Mouse (Mus musculus): ENCODE data around the gene Ptcd3. TPM values are rescaled to one million over a fixed set of nuclear protein-coding genes. Genes with fewer than 3 reads are reported as not detected.
A peak's percentile ranks its signal among the peaks of the same experiment; 100 is the strongest.

The Ptcd3 gene
- polyA plus RNA-seq, 1 experiment from 2014 or later: 25.0 TPM

DNA sequence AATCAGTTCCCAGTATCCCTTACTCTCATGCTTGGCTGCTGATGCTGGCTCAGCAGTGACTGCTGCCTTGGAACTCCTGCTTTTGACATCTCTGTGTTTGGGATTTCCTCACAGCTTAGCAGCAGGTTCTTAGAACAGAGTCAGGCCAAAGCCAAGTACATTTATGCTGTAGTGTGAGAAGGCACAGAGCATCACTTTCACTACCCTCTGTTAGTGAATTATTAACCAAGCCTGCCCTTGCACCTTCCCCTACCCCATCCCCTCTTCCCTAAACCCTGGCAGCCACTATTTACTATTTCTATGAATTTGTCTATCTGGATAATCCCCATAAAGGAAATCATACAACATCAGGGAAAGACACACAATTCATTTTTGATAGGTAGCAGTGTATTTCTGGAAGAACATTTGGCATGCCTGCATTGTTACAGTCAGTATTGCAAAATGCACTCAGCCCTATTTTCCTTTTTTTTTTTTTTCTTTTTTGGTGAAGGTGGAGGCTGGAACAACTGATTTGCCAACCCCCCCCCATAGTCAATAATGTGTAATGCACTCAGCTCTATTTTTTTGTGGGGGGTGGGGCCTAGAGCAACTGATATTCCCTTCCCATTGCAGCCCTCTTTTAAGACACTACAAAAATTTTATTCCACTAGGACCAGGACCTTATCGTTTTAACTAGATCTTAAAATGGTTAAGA lies 67.8 kb downstream of the Ptcd3 start:
- DNase-seq (ENCODE audit: low spot score) (no peak), ATAC-seq (no peak)
- H3K4me1 ChIP-seq (ENCODE audit: insufficient read depth, low read depth, low read length): no peaks in the 10 kb centered on the region
- no peaks in the 10 kb centered on the region for H3K36me3 ChIP-seq (ENCODE audit: insufficient read depth, low read length)
- H3K9me3 ChIP-seq (ENCODE audit: low read length): no peaks in the 10 kb centered on the region
- TF ChIP-seq CTCF (IDR thresholded peaks at IDR 0.05): no peak
- TF ChIP-seq EP300 (IDR thresholded peaks at IDR 0.05): no peak
- WGBS: 97% methylated on average over 1 of the region's 1 CpGs
- H3K4me2 ChIP-seq (replicated peaks; ENCODE audit: low read depth, low read length): no peak overlapping the region
- no peaks in the 10 kb centered on the region for H3K27me3 ChIP-seq (replicated peaks; ENCODE audit: insufficient read depth, low read length)
- no peak overlapping the region for H3K9ac ChIP-seq (replicated peaks; ENCODE audit: low read depth)
- H3K27ac ChIP-seq (ENCODE audit: low read length): no peak overlapping the region
- H3K4me3 ChIP-seq (ENCODE audit: low read depth, low read length): no peak overlapping the region

DNA sequence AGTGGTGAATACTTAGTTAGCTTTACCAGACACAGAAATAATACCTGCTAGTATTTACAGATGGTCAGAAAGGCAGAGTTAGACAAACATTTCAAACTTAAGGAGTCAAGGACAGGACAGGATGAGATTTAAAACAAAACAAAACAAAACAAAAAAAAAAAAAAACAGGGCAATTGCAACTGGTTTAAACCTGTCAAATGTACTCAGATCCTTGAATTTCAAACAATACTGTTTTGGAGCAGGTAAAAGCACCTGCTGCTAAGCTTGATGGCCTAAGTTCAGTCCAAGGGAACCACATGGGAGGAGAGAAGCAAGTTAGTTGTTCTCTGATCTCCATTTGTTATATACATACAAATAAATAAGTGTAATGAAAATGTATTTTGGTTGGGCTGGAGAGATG lies 68.7 kb downstream of the Ptcd3 start:
- TF ChIP-seq CTCF (IDR thresholded peaks at IDR 0.05) (no peak), EP300 (IDR thresholded peaks at IDR 0.05) (no peak)
- no peak for ATAC-seq
- Histone ChIP-seq H3K9ac (replicated peaks; ENCODE audit: low read depth) (no peak overlapping the region), H3K27ac (ENCODE audit: low read length) (no peak overlapping the region), H3K4me2 (replicated peaks; ENCODE audit: low read depth, low read length) (no peak overlapping the region), H3K4me3 (ENCODE audit: low read depth, low read length) (no peak overlapping the region), H3K27me3 (replicated peaks; ENCODE audit: insufficient read depth, low read length) (no peaks in the 10 kb centered on the region), H3K4me1 (ENCODE audit: insufficient read depth, low read depth, low read length) (no peaks in the 10 kb centered on the region), H3K9me3 (ENCODE audit: low read length) (no peaks in the 10 kb centered on the region), H3K36me3 (ENCODE audit: insufficient read depth, low read length) (no peaks in the 10 kb centered on the region)
- no peak for DNase-seq (ENCODE audit: low spot score)

DNA sequence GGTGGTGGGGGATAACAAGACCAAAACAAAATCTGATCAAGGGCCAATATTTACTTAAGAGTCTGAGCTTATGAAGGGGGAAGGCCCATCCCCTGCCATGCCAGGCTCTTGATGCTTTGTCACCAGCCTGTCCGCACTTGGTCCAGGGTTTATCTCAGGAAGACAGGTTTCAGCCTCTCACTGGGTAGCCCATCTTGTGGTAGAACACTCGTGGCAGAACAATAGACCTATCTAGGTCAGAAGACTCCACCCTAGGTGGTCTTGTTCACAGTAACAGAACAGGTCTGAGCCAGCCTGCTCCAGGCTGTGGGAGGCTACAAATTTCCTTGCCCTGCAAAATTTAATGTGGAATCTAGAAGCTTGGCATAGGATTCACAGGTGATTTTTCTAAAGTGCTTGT lies 71.7 kb downstream of the Ptcd3 start:
- TF ChIP-seq EP300 (IDR thresholded peaks at IDR 0.05) (no peak), CTCF (IDR thresholded peaks at IDR 0.05) (no peak)
- Histone ChIP-seq H3K27ac (ENCODE audit: low read length) (no peak overlapping the region), H3K4me1 (ENCODE audit: insufficient read depth, low read depth, low read length) (peaks cover 4% of the 10 kb centered on the region; the same call in 1 of the 2 replicates), H3K4me2 (replicated peaks; ENCODE audit: low read depth, low read length) (no peak overlapping the region), H3K9ac (replicated peaks; ENCODE audit: low read depth) (no peak overlapping the region), H3K9me3 (ENCODE audit: low read length) (no peaks in the 10 kb centered on the region), H3K4me3 (ENCODE audit: low read depth, low read length) (no peak overlapping the region), H3K27me3 (replicated peaks; ENCODE audit: insufficient read depth, low read length) (no peaks in the 10 kb centered on the region), H3K36me3 (ENCODE audit: insufficient read depth, low read length) (no peaks in the 10 kb centered on the region)
- WGBS: 61% methylated on average over 2 of the region's 2 CpGs
- no peak for ATAC-seq
- no peak for DNase-seq (ENCODE audit: low spot score)

DNA sequence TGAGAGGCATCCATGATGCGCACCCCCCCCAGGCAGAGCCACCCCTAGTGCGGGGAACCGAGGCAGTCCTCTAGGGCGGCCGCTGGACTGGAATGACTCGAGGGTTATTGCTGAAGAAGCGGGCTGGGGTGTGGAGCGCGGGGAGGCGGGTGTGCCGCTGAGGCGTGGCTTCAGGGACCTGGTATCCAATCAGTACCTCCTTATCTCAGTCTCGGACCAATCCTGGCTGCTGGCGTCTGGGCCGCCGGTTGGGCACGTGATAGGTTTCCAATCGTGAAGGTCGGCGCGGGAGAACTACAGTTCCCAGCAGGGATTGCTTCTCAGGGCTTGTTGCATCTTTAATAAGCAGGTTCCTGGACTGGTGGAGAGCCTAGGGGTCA lies 77.0 kb downstream of the Ptcd3 start:
- under 1% methylated on average over 20 of the region's 21 CpGs for WGBS
- Histone ChIP-seq H3K4me2 (replicated peaks; ENCODE audit: low read depth, low read length) (peak overlapping the region; percentile 70), H3K27ac (ENCODE audit: low read length) (peak overlapping the region; percentile 96), H3K4me1 (ENCODE audit: insufficient read depth, low read depth, low read length) (peaks cover 4% of the 10 kb centered on the region; the same call in 1 of the 2 replicates), H3K27me3 (replicated peaks; ENCODE audit: insufficient read depth, low read length) (no peaks in the 10 kb centered on the region), H3K9me3 (ENCODE audit: low read length) (no peaks in the 10 kb centered on the region), H3K36me3 (ENCODE audit: insufficient read depth, low read length) (no peaks in the 10 kb centered on the region), H3K4me3 (ENCODE audit: low read depth, low read length) (peak overlapping the region; percentile 94), H3K9ac (replicated peaks; ENCODE audit: low read depth) (peak overlapping the region; percentile 87)
- ATAC-seq (peak; percentile 98), DNase-seq (ENCODE audit: low spot score) (peak; percentile 98)
- TF ChIP-seq CTCF (IDR thresholded peaks at IDR 0.05): no peak

DNA sequence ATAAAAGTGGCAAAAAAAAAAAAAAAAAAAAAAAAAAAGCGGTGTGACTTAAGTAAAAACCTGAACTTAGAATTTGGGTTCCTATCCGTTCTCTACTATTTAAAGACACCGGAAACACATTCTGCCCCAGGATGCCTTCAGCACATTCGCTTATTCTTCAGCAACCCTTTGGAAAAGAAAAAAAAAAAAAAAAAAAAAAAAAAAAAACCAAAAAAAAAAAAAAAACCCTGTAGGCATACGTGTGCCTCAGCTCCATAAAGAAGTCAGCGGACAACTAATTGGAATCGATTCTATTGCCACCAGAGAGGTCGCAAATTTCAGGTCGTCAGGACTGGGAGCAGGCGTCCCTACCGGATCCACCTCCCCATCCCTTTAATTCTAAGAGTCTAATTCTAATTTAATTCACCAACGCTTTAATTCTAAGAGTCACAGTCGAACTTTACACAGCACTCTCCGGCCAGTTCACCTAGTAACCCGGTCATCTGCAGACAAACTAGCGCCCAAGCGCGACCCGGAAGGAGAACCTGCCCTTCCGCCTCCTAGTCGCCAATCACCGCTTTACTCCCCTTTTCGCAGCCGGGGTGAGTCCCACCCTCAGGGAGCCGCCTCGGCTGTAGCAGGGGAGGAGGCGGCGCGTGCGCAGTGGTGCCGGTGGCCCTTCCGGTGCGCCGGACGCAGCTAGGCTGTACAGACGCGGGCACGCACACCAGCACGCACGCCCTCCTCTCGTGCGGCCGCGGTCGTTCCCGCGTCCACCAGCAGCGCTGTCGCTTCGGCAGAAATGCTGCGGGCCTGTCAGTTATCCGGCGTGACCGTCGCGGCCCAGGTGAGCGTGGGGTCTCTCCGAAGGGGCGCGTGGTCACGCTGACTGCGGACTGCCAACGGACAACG lies 77.6 kb downstream of the Ptcd3 start, which contains the start of gene Immt:
Immt (plus strand) TSS at position 642 of the 891 bp plus-strand sequence.
- TF ChIP-seq CTCF (IDR thresholded peaks at IDR 0.05) (peak; percentile 37), EP300 (IDR thresholded peaks at IDR 0.05) (no peak)
- no peaks in the 10 kb centered on the region for H3K36me3 ChIP-seq (ENCODE audit: insufficient read depth, low read length)

More for the DNA sequence above, 77.6 kb downstream of the Ptcd3 start, which contains the start of gene Immt:
- Histone ChIP-seq H3K4me2 (replicated peaks; ENCODE audit: low read depth, low read length) (peak within 1 kb of the TSS; percentile 70), H3K9ac (replicated peaks; ENCODE audit: low read depth) (peak within 1 kb of the TSS; percentile 87), H3K27me3 (replicated peaks; ENCODE audit: insufficient read depth, low read length) (no peaks in the 10 kb centered on the region), H3K27ac (ENCODE audit: low read length) (peak within 1 kb of the TSS; percentile 96), H3K9me3 (ENCODE audit: low read length) (no peaks in the 10 kb centered on the region), H3K4me1 (ENCODE audit: insufficient read depth, low read depth, low read length) (peaks cover 4% of the 10 kb centered on the region; the same call in 1 of the 2 replicates), H3K4me3 (ENCODE audit: low read depth, low read length) (peak within 1 kb of the TSS; percentile 94)
- peak; percentile 99 for ATAC-seq
- WGBS: 2% methylated on average over 59 of the region's 64 CpGs
- DNase-seq (ENCODE audit: low spot score): peak; percentile 99

Other genes starting within 250 kb of the Ptcd3 start
- gene Reep1, start 201.2 kb downstream of the Ptcd3 start, polyA plus RNA-seq (2015; fragmentation: Nextera tagmentation; extraction: Ambion mirVana): 12.6 and 13.4 TPM in 2 replicates
- 37.8 and 38.7 TPM in 2 replicates for gene Mrpl35, start 81.8 kb downstream of the Ptcd3 start, polyA plus RNA-seq (2015; fragmentation: Nextera tagmentation; extraction: Ambion mirVana)
- gene Immt, start 77.4 kb downstream of the Ptcd3 start, polyA plus RNA-seq (2015; fragmentation: Nextera tagmentation; extraction: Ambion mirVana): 88.9 and 92.9 TPM in 2 replicates
- gene Polr1a, start 303 bp upstream of the Ptcd3 start, polyA plus RNA-seq (2015; fragmentation: Nextera tagmentation; extraction: Ambion mirVana): 6.1 and 7.6 TPM in 2 replicates
- gene St3gal5, start 188.8 kb upstream of the Ptcd3 start, polyA plus RNA-seq (2015; fragmentation: Nextera tagmentation; extraction: Ambion mirVana): 38.9 and 42.4 TPM in 2 replicates